Mouse (Mus musculus) lung, adult 2 months (tissue): ENCODE measurements at regions not wholly inside any gene's neighbourhood (a gene's known extent, or its start where the extent isn't known, plus 50 kb on each side); places are given as distances from the start of the nearest gene placed in this dataset.

Source experiments
- DNase-seq: peaks from one replicate; pipeline ENCODE4 v3.0.0; 2022
- H3K4me1 ChIP-seq: fragments of 200-500 bp; 2 replicates; pipeline ENCODE4 v1.6.1; 2011; ENCODE audit warnings: low read length; ENCODE audit not compliant: control insufficient read depth, insufficient read depth
- H3K4me3 ChIP-seq: fragments of 200-500 bp; replicated peaks from 2 replicates; pipeline ENCODE3; 2011; ENCODE audit warnings: low read depth, mild to moderate bottlenecking, control low read depth, low read length; ENCODE audit errors: extremely low read depth
- CTCF ChIP-seq: fragments of 200-500 bp; IDR thresholded peaks from 2 replicates; pipeline ENCODE4 v1.5.1; 2011; ENCODE audit warnings: mild to moderate bottlenecking, low read length, control low read depth; ENCODE audit not compliant: insufficient read depth
- POLR2A ChIP-seq: fragments of 200-500 bp; IDR thresholded peaks from 2 replicates; pipeline ENCODE4 v1.6.1; 2011; ENCODE audit warnings: low read depth, mild to moderate bottlenecking, control low read depth, low read length, borderline replicate concordance; ENCODE audit errors: extremely low read depth
- WGBS: fragments of 180-500 bp; shearing (Covaris S2); methylation state at CpG from one replicate; pipeline ENCODE4 v1.1.7; 2018; 5-methylcytosine and 5-hydroxymethylcytosine counted together

- 61% methylated on average over 5 of the region's 5 CpGs for WGBS
- Histone ChIP-seq H3K4me3 (no peak overlapping the region), H3K4me1 (0 out of 2 replicates have a peak, but pooled peaks cover 5% of the 10 kb centered on the region)
- DNase-seq, result no peak
- TF ChIP-seq POLR2A (no peak), CTCF (no peak)
These were observed 161.8 kb upstream of the Lpp start for GRCm38 (mm10) chr16:24231506-24231905.

- Histone ChIP-seq H3K4me3 (no peak overlapping the region), H3K4me1 (no peaks in the 10 kb centered on the region)
- DNase-seq, result no peak
- WGBS, result 82% methylated on average over 7 of the region's 7 CpGs
- TF ChIP-seq POLR2A (no peak), CTCF (no peak)
These were observed 164.2 kb upstream of the Lpp start for GRCm38 (mm10) chr16:24229002-24229607.

GRCm38 (mm10) chr16:24225897-24226296, 167.4 kb upstream of the Lpp start:
- H3K4me3 ChIP-seq, result no peak overlapping the region
- TF ChIP-seq CTCF (no peak), POLR2A (no peak)
- no peaks in the 10 kb centered on the region for H3K4me1 ChIP-seq
- 72% methylated on average over 4 of the region's 4 CpGs for WGBS
- no peak for DNase-seq

- Histone ChIP-seq H3K4me1 (no peaks in the 10 kb centered on the region), H3K4me3 (no peak overlapping the region)
- no peak for DNase-seq
- TF ChIP-seq CTCF (no peak), POLR2A (no peak)
- 98% methylated on average over 1 of the region's 1 CpGs for WGBS
These were observed 168.2 kb upstream of the Lpp start for GRCm38 (mm10) chr16:24225090-24225489.

GRCm38 (mm10) chr16:24223901-24224300, 169.4 kb upstream of the Lpp start:
- TF ChIP-seq POLR2A (no peak), CTCF (no peak)
- no peak overlapping the region for H3K4me3 ChIP-seq
- H3K4me1 ChIP-seq, result no peaks in the 10 kb centered on the region
- no peak for DNase-seq

GRCm38 (mm10) chr16:24223527-24223880, 169.8 kb upstream of the Lpp start:
- Histone ChIP-seq H3K4me3 (no peak overlapping the region), H3K4me1 (no peaks in the 10 kb centered on the region)
- TF ChIP-seq POLR2A, result no peak
- TF ChIP-seq CTCF, result no peak
- WGBS, result 69% methylated on average over 2 of the region's 2 CpGs
- no peak for DNase-seq

GRCm38 (mm10) chr16:24222759-24223526, 170.4 kb upstream of the Lpp start:
- DNase-seq, result no peak
- WGBS, result 50% methylated on average over 5 of the region's 5 CpGs
- no peaks in the 10 kb centered on the region for H3K4me1 ChIP-seq
- no peak overlapping the region for H3K4me3 ChIP-seq
- TF ChIP-seq CTCF, result no peak
- TF ChIP-seq POLR2A, result no peak

GRCm38 (mm10) chr16:24221992-24222391, 171.3 kb upstream of the Lpp start:
- no peak for DNase-seq
- H3K4me1 ChIP-seq, result no peaks in the 10 kb centered on the region
- H3K4me3 ChIP-seq, result no peak overlapping the region
- 88% methylated on average over 3 of the region's 3 CpGs for WGBS
- no peak for TF ChIP-seq POLR2A
- no peak for TF ChIP-seq CTCF

GRCm38 (mm10) chr16:24220613-24221012, 172.7 kb upstream of the Lpp start:
- TF ChIP-seq POLR2A, result no peak
- no peak for TF ChIP-seq CTCF
- WGBS, result 59% methylated on average over 3 of the region's 3 CpGs
- DNase-seq, result no peak
- H3K4me3 ChIP-seq, result no peak overlapping the region
- H3K4me1 ChIP-seq, result no peaks in the 10 kb centered on the region

GRCm38 (mm10) chr16:24219691-24220090, 173.6 kb upstream of the Lpp start:
- Histone ChIP-seq H3K4me1 (no peaks in the 10 kb centered on the region), H3K4me3 (no peak overlapping the region)
- no peak for DNase-seq
- TF ChIP-seq CTCF (no peak), POLR2A (no peak)
- WGBS, result 84% methylated on average over 9 of the region's 9 CpGs

- no peak for DNase-seq
- no peak overlapping the region for H3K4me3 ChIP-seq
- no peak for TF ChIP-seq POLR2A
- no peak for TF ChIP-seq CTCF
- WGBS, result 72% methylated on average over 4 of the region's 4 CpGs
- H3K4me1 ChIP-seq, result no peaks in the 10 kb centered on the region
These were observed 174.5 kb upstream of the Lpp start for GRCm38 (mm10) chr16:24218850-24219185.
